Mouse (Mus musculus): Measurements from ENCODE around the gene Rilpl1.

Rilpl1 gene

GRCm38 (mm10) chr5:124452494-124453228 is 78.5 kb downstream of the Rilpl1 start:
- DNase-seq (ENCODE audit: low read depth) = no peak

GRCm38 (mm10) chr5:124450641-124451340 is 80.4 kb downstream of the Rilpl1 start:
- DNase-seq (ENCODE audit: low read depth) = no peak

GRCm38 (mm10) chr5:124450051-124450450 is 81.1 kb downstream of the Rilpl1 start:
- no peak for DNase-seq (ENCODE audit: low read depth)

- DNase-seq (ENCODE audit: low read depth) = no peak
Measured at GRCm38 (mm10) chr5:124449494-124449893, 81.7 kb downstream of the Rilpl1 start.

GRCm38 (mm10) chr5:124446301-124446881 is 84.8 kb downstream of the Rilpl1 start:
- DNase-seq (ENCODE audit: low read depth) = peak; percentile 94

- DNase-seq (ENCODE audit: low read depth) = no peak
Measured at GRCm38 (mm10) chr5:124445621-124446293, 85.4 kb downstream of the Rilpl1 start.

- DNase-seq (ENCODE audit: low read depth) = peak; percentile 90
Measured at GRCm38 (mm10) chr5:124444661-124445561, 86.3 kb downstream of the Rilpl1 start.

GRCm38 (mm10) chr5:124444208-124444607 is 87.0 kb downstream of the Rilpl1 start:
- no peak for DNase-seq (ENCODE audit: low read depth)
